Mouse (Mus musculus) spleen, postnatal 36 days (tissue): ENCODE results near the gene Itga5.
"Not testable (repeated sequence)": the region's sequence is repeated elsewhere in the genome, so short reads cannot be mapped to it uniquely, and the experiment has no call there.

Experiments used
- DNase-seq, 2 experiments: peaks; one replicate each; pipeline ENCODE4 v3.0.0; 2022; ENCODE audit warnings: low spot score in 2 of 2, mixed read lengths in 1 of 2

The Itga5 gene

DNA sequence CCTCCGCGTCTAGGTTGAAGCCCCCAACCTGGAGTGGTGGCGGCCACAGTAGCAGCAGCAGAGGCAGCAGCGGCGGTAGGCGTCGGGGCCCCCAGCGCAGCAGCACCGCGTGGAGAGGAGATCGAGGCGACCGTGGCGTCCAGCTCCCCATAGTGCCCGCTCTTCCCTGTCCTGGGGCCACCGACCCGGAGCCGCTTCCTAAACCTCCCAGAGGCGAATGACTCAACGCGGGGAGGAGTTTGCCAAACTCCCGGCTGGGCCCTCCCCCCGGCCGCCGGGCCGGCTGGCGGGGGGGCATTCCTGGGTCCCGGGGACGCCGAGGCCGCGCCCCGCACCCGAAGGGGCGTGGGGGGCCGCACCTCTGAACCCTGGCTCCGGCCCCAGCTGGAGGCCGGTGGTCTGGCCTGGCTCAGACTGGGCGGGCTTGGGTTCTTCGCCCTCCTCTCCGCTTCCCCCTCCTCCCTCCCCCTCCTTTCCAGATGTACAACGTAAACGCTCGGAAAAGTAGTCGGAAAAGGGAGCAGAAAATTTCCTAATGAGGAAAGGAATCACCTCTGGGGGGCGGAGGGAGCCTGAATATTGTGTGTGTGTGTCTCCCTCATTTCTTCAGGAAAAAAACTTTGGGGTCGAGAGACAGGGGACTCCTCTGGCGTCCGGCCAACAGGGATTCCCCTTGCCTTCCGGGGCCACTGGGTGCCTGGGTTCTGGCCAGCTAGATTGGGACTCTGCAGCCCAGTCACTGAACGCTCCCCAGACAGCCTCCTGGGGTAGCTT is at the start of gene Itga5:
Itga5 (minus strand) TSS at position 388 of the 774 bp plus-strand sequence.
- peak; percentile 19 for DNase-seq

DNA sequence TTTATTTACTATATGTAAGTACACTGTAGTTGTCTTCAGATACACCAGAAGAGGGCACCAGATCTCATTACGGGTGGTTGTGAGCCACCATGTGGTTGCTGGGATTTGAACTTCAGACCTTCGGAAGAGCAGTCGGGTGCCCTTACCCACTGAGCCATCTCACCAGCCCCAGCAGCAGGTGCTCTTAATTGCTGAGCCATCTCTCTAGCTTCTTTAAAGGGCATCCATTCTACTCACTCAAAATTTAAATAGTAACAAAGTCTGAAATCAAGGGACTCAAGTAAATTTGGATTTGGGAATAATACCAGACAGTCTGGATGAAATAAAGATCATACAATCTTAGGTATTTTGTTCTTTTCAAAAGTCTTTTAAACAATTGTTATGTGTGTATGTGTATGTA is 39.0 kb upstream of the Itga5 start:
- DNase-seq = not testable (repeated sequence)

DNA sequence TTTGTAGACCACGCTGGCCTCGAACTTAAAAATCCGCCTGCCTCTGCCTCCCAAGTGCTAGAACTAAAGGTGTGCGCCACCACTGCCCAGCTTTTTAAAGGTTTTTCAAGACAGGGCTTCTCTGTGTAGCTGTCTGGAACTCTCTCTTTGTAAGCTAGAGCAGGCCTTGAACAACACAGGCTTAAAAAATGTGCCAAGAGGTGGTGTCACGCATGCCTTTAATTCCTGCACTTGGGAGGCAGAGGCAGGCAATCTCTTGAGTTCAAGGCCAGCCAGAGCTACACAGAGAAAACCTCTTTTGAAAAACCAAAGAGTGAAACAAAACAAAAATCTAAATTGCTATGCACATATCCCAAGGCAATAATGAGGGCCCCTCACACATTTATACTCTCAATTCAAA is 34.8 kb upstream of the Itga5 start:
- no peak for DNase-seq

- no peak for DNase-seq
These were observed 27.0 kb upstream of the Itga5 start for GRCm38 (mm10) chr15:103393577-103393976.

GRCm38 (mm10) chr15:103388556-103389145 is 22.1 kb upstream of the Itga5 start:
- DNase-seq = no peak

- no peak for DNase-seq
These were observed 17.4 kb upstream of the Itga5 start for GRCm38 (mm10) chr15:103383771-103384488.

DNA sequence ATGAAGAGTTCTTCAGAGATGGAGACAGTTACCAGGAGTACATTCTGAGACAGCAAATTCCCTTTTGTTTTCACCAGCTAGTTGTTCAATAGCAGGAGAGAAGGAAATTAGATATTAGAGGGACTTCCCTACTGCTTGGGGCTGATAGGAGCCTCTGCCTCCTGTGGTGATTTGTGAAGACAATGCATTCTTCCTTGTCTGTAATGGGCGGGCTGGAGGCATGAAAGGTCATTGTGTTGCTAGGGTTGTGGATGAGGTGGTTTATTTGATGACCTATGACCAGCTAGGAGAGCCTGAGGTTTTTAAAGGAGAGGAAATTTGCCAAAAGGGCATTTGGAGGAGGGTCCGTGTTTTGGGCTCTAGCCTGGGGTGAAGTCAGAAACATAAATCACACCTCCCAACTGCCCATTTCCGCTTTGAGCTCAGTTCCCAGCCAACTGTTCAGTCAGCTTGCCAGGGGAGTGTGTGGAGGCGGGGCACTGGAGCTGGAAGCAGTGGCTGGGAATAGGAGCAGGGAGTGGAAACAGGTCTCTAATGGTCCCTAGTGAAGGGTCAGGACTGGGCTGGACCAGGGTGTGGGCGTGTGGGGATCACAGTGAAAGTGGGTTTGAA is 16.3 kb upstream of the Itga5 start:
- peak in 1 of 2 experiments; percentile 10 for DNase-seq

- DNase-seq = no peak
These were observed 15.5 kb upstream of the Itga5 start for GRCm38 (mm10) chr15:103382075-103382474.

DNA sequence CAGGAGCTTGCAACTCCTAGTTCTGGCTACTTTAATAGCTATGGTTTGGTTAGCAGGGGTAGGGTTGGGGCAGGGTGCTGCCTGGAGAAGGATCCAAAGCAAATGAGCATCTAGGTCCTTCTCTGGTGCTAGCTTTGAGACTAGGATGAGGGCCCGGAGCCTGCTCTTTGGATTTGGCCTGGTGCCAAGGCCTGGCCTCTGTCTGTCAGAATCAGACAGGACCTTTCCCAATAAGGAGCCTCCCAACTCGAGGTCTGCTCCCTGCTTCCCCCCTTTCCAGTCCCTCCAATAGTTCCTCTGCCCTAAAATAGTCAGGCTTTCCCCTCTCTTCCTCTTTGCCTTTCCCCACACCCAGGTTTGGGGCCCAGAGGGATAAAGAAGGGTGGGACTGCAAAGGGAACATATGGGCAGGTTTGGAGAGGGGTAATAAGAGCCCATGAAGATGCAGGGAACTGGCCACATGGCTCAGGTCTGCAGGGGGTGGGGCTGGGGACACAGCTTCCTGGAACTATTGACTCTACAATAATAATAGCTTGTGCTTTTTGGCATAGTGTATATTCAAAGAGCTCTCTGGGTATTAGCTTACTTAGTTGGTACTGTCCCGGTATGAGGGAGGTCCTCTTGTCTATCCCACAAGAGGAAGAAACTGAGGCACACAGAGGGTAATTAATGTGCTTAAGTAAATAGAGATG is 12.2 kb upstream of the Itga5 start:
- no peak for DNase-seq

GRCm38 (mm10) chr15:103377752-103378664 is 11.4 kb upstream of the Itga5 start:
- no peak for DNase-seq

GRCm38 (mm10) chr15:103376837-103377269 is 10.3 kb upstream of the Itga5 start:
- DNase-seq = no peak

GRCm38 (mm10) chr15:103375112-103375800 is 8.7 kb upstream of the Itga5 start:
- no peak for DNase-seq

- no peak for DNase-seq
These were observed 5.9 kb upstream of the Itga5 start for GRCm38 (mm10) chr15:103372461-103372860.

DNA sequence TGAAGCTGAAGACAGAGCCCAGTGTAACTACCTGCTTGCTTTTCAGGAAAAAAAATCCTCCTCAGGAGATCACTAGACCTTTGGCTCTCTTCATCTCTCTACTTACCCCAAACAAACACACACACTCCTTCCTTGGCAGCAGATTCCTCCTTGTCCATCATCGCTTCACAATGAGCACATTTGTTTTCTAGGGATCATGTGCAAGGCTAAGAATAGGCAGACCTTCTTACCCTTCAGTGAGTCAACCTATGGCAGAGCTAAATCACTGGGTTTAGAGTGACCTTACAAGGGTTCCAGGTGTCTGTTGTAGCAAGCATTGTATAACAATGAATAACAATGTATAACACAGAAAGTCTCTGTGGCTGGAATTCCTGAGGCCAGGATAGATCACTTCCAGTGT is 5.2 kb upstream of the Itga5 start:
- no peak for DNase-seq

GRCm38 (mm10) chr15:103371208-103371607 is 4.6 kb upstream of the Itga5 start:
- no peak for DNase-seq

DNA sequence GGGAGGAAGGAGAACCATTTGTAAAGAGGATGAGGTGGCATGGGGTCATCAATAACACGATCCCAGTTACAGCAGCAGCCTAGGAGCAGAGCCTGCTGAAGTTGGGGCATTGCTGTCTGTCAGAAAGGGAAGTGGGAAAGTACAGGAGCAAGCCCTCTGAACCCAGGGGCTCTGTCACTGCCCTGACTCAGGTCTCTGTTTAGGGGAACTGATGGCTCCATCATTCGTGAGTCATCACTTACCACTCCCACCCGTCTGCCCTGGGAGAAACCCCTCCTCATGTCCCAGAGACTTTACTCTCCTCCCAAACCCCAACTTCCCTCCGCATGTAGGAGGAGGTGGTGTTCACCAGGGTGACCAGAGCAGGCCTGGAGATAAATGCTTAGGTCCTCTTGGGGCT is 3.9 kb upstream of the Itga5 start:
- DNase-seq = no peak

GRCm38 (mm10) chr15:103369123-103369522 is 2.6 kb upstream of the Itga5 start:
- no peak for DNase-seq

- no peak for DNase-seq
These were observed 1.8 kb upstream of the Itga5 start for GRCm38 (mm10) chr15:103368179-103368940.
